Mouse (Mus musculus) kidney, adult 11 months (tissue): ENCODE measurements around the gene B3glct.
A peak's percentile ranks its signal among the peaks of the same experiment; 100 is the strongest.

Experiments
- DNase-seq: peaks from one replicate; pipeline ENCODE4 v3.0.0; 2022

Gene B3glct

DNA sequence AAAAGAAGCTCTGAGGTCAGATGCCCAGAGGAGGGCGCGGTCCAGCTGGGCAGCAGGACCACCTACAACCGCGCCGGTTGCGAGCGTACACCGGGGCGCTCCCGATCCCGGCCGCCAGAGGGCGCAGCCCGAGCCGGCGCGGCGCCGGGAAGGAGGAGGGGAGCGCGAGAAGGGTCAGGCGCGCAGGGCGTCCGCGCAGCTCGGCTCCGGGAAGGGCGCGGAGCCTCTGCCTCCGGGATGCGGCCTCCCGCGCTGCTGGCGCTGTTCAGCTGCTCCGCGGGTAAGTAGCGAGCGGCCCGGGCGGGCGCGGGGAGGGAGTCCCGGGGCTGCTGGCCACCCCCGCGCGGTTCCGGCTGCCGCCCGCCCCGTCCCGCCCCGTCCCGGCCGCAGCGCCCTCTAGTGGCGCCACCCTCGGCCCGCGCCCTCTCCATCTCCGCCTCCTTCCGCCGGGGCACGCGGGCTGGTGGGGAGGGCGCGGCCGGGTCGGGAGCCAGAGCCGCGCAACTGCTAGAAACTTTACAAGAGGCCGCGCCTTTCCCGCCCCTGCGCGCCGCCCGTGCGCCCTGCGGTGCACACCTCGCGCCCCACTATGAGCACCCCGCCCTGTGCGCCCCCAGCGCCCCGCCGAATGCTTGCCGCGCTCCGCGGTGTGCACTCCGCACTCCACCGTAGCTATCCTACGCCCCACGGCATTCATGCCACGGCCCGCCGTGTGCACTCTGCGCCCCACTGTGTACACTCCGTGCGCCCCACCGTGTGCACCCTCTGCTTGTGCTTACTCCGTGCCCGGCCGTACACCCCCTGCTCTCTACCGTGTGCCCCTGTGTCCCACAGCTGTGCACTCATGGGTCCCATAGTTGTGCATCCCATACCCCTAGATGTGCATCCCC is at the start of gene B3glct:
B3glct (plus strand) TSS at position 131 of the 890 bp plus-strand sequence.
- DNase-seq = peak; percentile 62

GRCm38 (mm10) chr5:149634409-149635035 is 43.5 kb upstream of the B3glct start:
- DNase-seq = no peak

DNA sequence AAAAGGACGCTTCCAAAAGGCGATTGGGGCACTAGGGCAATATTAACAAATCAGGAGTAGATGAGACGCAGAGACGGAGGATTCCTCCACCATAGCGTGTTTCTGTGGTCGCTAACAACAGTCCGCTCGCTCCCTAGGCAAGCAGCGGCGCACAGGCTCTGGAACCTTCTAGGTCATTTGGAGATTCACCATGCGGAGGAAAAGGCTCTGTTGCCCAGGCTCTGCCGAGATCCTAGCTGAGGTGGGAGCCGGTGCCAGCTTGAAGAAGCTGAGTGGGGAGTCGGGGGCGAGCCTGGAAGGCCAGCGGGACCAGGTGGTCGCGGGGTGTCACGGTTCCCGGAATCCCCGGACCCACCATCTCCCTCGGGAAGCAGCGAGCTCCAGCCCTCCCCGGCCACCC is 42.5 kb upstream of the B3glct start:
- no peak for DNase-seq

GRCm38 (mm10) chr5:149636075-149636920 is 41.7 kb upstream of the B3glct start, which contains the start of gene Hsph1:
Gene Hsph1 (minus strand): TSS chr5:149636376.
- DNase-seq = peak; percentile 99

GRCm38 (mm10) chr5:149637306-149637705 is 40.7 kb upstream of the B3glct start:
- DNase-seq = no peak

- no peak for DNase-seq
Measured at GRCm38 (mm10) chr5:149641277-149641892, 36.6 kb upstream of the B3glct start.

DNA sequence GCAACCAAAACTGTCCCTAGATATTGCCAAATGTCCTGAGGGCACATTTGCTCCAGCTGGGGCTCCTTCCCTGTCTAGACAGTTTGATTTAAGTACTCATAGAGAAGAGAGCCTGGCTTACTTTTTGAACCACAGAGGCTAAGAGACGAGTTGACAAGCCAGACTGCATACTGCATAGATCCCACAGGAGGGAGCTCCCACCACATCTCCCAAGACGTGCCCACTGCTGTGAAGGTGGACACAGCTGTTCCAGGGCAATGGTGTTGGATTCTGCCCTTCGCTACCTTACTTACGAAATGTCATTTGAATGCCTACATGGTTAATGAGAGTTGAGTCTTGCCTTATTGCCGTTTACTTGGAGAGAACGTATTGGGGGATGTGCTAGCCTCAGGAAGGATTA is 35.7 kb upstream of the B3glct start:
- no peak for DNase-seq

- DNase-seq = no peak
Measured at GRCm38 (mm10) chr5:149642783-149643509, 35.1 kb upstream of the B3glct start.

DNA sequence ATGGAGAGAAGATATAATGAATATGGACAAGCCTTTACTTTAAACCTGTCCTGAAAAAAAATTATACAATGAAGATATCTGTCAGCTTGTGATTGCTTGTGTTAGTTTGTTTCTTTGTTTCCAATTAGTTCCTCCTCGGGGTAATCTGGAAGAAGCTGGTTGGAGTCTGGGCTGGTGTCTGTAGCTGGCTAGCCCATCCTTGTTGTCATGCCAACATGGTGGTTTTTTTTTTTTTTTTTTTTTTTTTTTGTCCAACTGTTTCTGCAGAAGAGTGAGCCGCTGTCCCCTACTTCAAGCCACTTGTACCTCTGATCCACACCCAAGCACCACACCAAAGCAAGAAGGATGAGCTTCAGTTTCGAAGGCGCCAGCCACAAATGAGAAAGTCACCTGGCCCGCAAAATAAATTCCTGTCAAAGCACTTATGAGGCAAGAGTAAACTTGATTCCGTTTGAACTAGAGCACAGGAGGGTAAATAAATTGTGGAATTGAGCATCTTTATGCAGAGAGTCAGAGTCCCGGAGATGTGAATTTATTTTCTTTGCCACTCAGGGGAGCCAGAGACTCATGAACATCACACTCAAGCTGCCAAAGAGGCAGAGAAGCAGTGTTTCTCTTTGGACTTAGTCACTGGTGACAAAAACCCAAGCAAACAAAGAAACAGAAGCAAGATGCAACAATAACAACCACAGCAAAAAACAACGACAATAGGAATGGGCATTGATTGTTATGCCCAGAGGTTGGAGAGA is 30.5 kb upstream of the B3glct start:
- no peak for DNase-seq

- DNase-seq = peak; percentile 37
Measured at GRCm38 (mm10) chr5:149648196-149648595, 29.8 kb upstream of the B3glct start.

DNA sequence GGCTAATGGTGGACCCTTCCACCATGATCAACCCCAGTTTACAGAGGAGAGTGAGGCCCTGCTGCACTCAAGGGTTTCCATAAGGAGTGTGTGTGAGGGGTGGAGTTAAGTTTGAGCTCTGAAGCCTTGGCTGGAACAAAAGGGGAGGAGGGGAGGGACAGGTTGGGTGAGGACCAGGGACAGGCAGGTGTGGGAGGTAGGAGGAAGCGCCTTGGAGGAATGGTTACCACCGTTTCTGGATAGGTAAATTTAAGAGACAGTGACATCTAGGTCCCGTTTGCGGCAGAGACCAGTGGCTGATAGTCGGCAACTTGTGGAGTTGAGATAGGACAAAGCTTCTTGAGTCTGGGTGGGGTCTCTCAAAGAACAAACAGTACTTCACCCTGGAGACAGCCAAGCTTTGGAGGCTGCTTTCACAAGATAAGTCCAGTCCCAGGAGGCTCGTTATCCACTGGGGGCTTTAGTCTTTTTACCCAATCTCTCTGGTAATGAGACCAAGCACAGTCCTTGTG is 29.1 kb upstream of the B3glct start:
- no peak for DNase-seq

GRCm38 (mm10) chr5:149649499-149650178 is 28.4 kb upstream of the B3glct start:
- no peak for DNase-seq

DNA sequence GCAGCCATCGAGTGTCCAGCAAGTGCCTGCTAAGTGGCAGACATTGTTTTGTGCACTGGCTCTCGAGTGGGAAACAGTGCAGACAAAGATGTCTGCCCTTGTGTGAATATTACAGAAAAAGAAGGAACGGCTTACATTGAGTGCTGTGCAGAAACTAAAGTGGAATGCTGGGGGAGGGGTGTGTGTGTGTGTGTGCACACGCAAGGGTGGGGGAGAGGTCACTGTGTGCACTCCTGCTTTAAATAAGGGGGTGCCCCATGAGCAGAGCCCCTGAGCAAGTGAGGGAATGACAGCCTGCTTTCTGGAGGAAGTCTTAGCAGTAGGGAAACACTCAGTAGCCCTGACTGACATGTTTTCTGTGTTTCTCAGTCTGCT is 27.9 kb upstream of the B3glct start:
- DNase-seq = no peak

- no peak for DNase-seq
Measured at GRCm38 (mm10) chr5:149655636-149656035, 22.4 kb upstream of the B3glct start.

DNA sequence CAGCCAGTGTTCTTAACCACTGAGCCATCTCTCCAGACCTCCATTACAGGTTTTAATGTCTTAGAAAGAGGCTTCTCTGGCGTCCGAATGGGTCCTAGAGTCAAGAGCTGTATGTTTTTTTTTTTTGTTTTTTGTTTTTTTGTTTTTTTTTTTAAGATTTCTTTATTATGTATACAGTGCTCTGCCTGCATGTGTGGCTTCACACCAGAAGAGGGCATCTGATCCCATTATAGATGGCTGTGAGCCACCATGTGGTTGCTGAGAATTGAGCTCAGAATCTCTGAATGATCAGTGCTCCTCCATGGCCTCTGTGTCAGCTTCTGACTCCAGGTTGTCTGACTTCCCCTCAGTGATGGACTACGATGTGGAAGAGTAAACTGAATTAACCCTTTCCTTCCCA is 20.0 kb upstream of the B3glct start:
- DNase-seq = no peak

GRCm38 (mm10) chr5:149658741-149659413 is 19.2 kb upstream of the B3glct start:
- DNase-seq = no peak

DNA sequence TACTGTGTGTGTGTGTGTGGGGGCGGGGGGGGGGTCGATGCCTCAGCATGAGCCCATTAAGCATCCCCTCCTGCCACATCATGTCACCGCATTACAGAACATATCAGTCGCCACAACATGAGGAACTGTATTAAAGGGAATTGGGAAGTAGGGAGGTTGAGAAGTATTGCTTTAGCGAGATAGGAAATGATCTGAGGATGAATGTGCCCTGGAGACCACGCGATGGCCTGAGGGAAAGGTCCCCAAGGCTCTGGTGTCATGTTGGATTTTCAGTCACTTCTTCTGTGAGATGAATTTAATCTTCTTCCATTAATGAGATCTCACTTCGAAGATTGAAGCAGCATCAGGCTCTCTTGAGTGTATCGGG is 18.6 kb upstream of the B3glct start:
- DNase-seq = no peak

GRCm38 (mm10) chr5:149661428-149661827 is 16.6 kb upstream of the B3glct start:
- no peak for DNase-seq

DNA sequence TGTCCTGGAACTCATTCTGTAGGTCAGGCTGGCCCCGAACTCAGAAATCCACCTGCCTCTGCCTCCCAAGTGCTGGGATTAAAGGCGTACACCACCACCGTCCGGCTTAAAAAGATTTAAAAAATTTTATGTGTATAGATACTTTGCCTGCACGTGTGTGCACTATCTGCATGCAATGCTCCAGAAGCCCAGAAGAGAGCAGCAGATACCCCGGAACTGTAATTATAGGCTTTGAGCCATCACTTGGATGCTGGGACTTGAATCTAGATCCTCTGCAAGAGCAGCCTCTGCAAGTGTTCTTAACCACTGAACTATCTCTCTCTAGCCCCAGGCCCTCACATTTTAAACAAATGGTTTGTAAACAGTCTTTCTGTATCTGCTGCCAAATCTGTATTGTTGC is 15.1 kb upstream of the B3glct start:
- no peak for DNase-seq

GRCm38 (mm10) chr5:149663417-149663816 is 14.6 kb upstream of the B3glct start:
- no peak for DNase-seq
